Mouse (Mus musculus): Measurements from ENCODE around the gene Rb1. TPM values are rescaled to one million over a fixed set of nuclear protein-coding genes. Genes with fewer than 3 reads are reported as not detected.
A peak's percentile ranks its signal among the peaks of the same experiment; 100 is the strongest.

The Rb1 gene
- polyA plus RNA-seq, 1 experiment from 2014 or later = 15.1 TPM

GRCm38 (mm10) chr14:73217062-73217461 is 108.6 kb downstream of the Rb1 start:
- no peak overlapping the region for H3K9ac ChIP-seq (ENCODE audit: low read depth, low read length)
- 90% methylated on average over 1 of the region's 1 CpGs for WGBS
- no peak for ATAC-seq
- H3K4me2 ChIP-seq (replicated peaks; ENCODE audit: low read depth) = no peak overlapping the region
- TF ChIP-seq CTCF (IDR thresholded peaks at IDR 0.05; ENCODE audit: low read depth) = no peak
- no peaks in the 10 kb centered on the region for H3K9me3 ChIP-seq (ENCODE audit: control insufficient read depth)
- H3K36me3 ChIP-seq (ENCODE audit: control insufficient read depth, insufficient read depth) = peaks cover 15% of the 10 kb centered on the region
- H3K4me3 ChIP-seq (ENCODE audit: low read depth, low read length) = no peak overlapping the region
- H3K4me1 ChIP-seq (replicated peaks; ENCODE audit: control insufficient read depth, insufficient read depth, low read length) = no peaks in the 10 kb centered on the region
- H3K27me3 ChIP-seq (replicated peaks; ENCODE audit: control insufficient read depth, insufficient read depth, low read length) = no peaks in the 10 kb centered on the region
- H3K27ac ChIP-seq (ENCODE audit: low read depth, low read length) = no peak overlapping the region

DNA sequence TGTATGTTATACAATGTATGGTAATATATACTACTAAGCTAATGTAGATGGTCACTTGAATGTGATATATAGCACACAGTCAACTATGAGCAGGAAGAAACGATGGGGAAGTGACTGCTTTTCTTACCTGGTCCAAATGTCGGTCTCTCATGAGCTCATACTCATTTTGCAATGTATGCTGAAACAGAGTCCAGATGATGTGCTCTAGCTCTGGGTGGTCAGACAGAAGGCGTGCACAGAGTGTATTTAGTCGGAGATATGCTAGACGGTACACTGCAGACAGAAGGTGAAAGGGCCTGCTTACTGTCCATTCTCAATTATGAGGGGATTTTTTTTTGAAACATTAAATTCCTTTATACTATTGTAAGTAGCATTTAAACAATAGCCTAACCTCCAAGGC is 114.1 kb downstream of the Rb1 start:
- Histone ChIP-seq H3K36me3 (ENCODE audit: control insufficient read depth, insufficient read depth) (peaks cover 15% of the 10 kb centered on the region), H3K27me3 (replicated peaks; ENCODE audit: control insufficient read depth, insufficient read depth, low read length) (no peaks in the 10 kb centered on the region), H3K4me3 (ENCODE audit: low read depth, low read length) (no peak overlapping the region), H3K4me1 (replicated peaks; ENCODE audit: control insufficient read depth, insufficient read depth, low read length) (no peaks in the 10 kb centered on the region), H3K9ac (ENCODE audit: low read depth, low read length) (no peak overlapping the region), H3K9me3 (ENCODE audit: control insufficient read depth) (no peaks in the 10 kb centered on the region), H3K4me2 (replicated peaks; ENCODE audit: low read depth) (no peak overlapping the region), H3K27ac (ENCODE audit: low read depth, low read length) (no peak overlapping the region)
- TF ChIP-seq CTCF (IDR thresholded peaks at IDR 0.05; ENCODE audit: low read depth) = no peak
- no peak for ATAC-seq
- WGBS = 93% methylated on average over 5 of the region's 5 CpGs

GRCm38 (mm10) chr14:73210196-73210595 is 115.4 kb downstream of the Rb1 start:
- TF ChIP-seq CTCF (IDR thresholded peaks at IDR 0.05; ENCODE audit: low read depth) = no peak

GRCm38 (mm10) chr14:73209262-73209661 is 116.4 kb downstream of the Rb1 start:
- Histone ChIP-seq H3K4me1 (replicated peaks; ENCODE audit: control insufficient read depth, insufficient read depth, low read length) (no peaks in the 10 kb centered on the region), H3K9ac (ENCODE audit: low read depth, low read length) (no peak overlapping the region), H3K27ac (ENCODE audit: low read depth, low read length) (no peak overlapping the region), H3K27me3 (replicated peaks; ENCODE audit: control insufficient read depth, insufficient read depth, low read length) (no peaks in the 10 kb centered on the region), H3K36me3 (ENCODE audit: control insufficient read depth, insufficient read depth) (peaks cover 5% of the 10 kb centered on the region; the same call in 1 of the 2 replicates), H3K4me2 (replicated peaks; ENCODE audit: low read depth) (no peak overlapping the region), H3K4me3 (ENCODE audit: low read depth, low read length) (no peak overlapping the region), H3K9me3 (ENCODE audit: control insufficient read depth) (no peaks in the 10 kb centered on the region)
- no peak for TF ChIP-seq CTCF (IDR thresholded peaks at IDR 0.05; ENCODE audit: low read depth)
- peak; percentile 51; the same call in 1 of the 2 replicates for ATAC-seq

More at GRCm38 (mm10) chr14:73210196-73210595, 115.4 kb downstream of the Rb1 start:
- 83% methylated on average over 8 of the region's 8 CpGs for WGBS
- Histone ChIP-seq H3K4me2 (replicated peaks; ENCODE audit: low read depth) (no peak overlapping the region), H3K9ac (ENCODE audit: low read depth, low read length) (no peak overlapping the region), H3K9me3 (ENCODE audit: control insufficient read depth) (no peaks in the 10 kb centered on the region), H3K27ac (ENCODE audit: low read depth, low read length) (no peak overlapping the region), H3K4me3 (ENCODE audit: low read depth, low read length) (no peak overlapping the region), H3K36me3 (ENCODE audit: control insufficient read depth, insufficient read depth) (peaks cover 6% of the 10 kb centered on the region), H3K4me1 (replicated peaks; ENCODE audit: control insufficient read depth, insufficient read depth, low read length) (no peaks in the 10 kb centered on the region), H3K27me3 (replicated peaks; ENCODE audit: control insufficient read depth, insufficient read depth, low read length) (no peaks in the 10 kb centered on the region)
- ATAC-seq = peak; percentile 53; the same call in 1 of the 2 replicates

DNA sequence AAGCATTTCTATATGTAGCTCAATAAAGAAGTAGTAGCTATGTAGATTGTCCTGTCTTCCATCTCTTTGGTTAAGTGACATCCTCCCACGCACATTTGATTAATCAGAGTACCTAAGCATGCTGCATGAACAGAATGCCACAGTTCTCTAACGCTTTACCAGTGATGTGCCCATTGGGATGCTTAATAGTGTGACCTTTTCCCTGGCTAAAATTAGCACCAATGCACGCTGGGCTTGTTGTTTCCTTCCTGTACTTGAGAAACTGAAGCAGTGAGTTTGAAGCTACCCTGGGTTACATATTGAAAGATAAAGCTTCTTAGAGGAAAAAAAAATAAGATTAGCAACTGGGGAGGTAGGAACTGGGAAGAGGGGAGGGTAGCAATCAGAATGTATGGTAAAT is 121.6 kb downstream of the Rb1 start:
- no peak overlapping the region for H3K9ac ChIP-seq (ENCODE audit: low read depth, low read length)
- peaks cover 4% of the 10 kb centered on the region; the same call in 1 of the 2 replicates for H3K36me3 ChIP-seq (ENCODE audit: control insufficient read depth, insufficient read depth)
- no peaks in the 10 kb centered on the region for H3K27me3 ChIP-seq (replicated peaks; ENCODE audit: control insufficient read depth, insufficient read depth, low read length)
- no peak overlapping the region for H3K4me2 ChIP-seq (replicated peaks; ENCODE audit: low read depth)
- no peak for ATAC-seq
- no peak overlapping the region for H3K27ac ChIP-seq (ENCODE audit: low read depth, low read length)
- no peak for TF ChIP-seq CTCF (IDR thresholded peaks at IDR 0.05; ENCODE audit: low read depth)
- H3K4me3 ChIP-seq (ENCODE audit: low read depth, low read length) = no peak overlapping the region
- H3K9me3 ChIP-seq (ENCODE audit: control insufficient read depth) = no peaks in the 10 kb centered on the region
- H3K4me1 ChIP-seq (replicated peaks; ENCODE audit: control insufficient read depth, insufficient read depth, low read length) = no peaks in the 10 kb centered on the region
- 73% methylated on average over 3 of the region's 3 CpGs for WGBS

GRCm38 (mm10) chr14:73201447-73201846 is 124.2 kb downstream of the Rb1 start:
- H3K9ac ChIP-seq (ENCODE audit: low read depth, low read length) = no peak overlapping the region
- ATAC-seq = no peak
- H3K4me2 ChIP-seq (replicated peaks; ENCODE audit: low read depth) = no peak overlapping the region
- no peak overlapping the region for H3K27ac ChIP-seq (ENCODE audit: low read depth, low read length)
- H3K9me3 ChIP-seq (ENCODE audit: control insufficient read depth) = no peaks in the 10 kb centered on the region
- no peaks in the 10 kb centered on the region for H3K27me3 ChIP-seq (replicated peaks; ENCODE audit: control insufficient read depth, insufficient read depth, low read length)
- peaks cover 11% of the 10 kb centered on the region; the same call in 1 of the 2 replicates for H3K36me3 ChIP-seq (ENCODE audit: control insufficient read depth, insufficient read depth)
- 41% methylated on average over 3 of the region's 3 CpGs for WGBS
- H3K4me1 ChIP-seq (replicated peaks; ENCODE audit: control insufficient read depth, insufficient read depth, low read length) = no peaks in the 10 kb centered on the region
- no peak for TF ChIP-seq CTCF (IDR thresholded peaks at IDR 0.05; ENCODE audit: low read depth)
- no peak overlapping the region for H3K4me3 ChIP-seq (ENCODE audit: low read depth, low read length)

DNA sequence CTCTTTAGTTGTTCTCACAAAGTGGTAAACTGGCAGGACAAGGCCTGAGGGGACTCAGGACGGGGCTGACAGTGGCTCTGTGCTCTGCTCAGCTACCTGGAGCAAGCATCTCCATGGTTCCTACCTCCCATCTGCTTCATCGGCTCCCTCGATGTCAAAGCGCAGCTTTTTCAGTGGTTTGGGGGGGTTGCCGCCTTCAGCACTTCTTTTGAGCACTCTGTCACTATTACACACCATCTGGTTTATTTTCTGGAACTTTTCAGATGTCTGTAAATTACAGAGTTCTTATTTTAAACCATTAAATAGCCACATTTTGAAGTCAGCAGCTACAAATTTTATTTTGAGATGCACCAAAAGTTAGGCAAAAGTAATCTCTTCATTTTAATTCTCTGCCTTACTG is 126.6 kb downstream of the Rb1 start:
- Histone ChIP-seq H3K4me3 (ENCODE audit: low read depth, low read length) (no peak overlapping the region), H3K36me3 (ENCODE audit: control insufficient read depth, insufficient read depth) (peaks cover 6% of the 10 kb centered on the region; the same call in 1 of the 2 replicates), H3K4me2 (replicated peaks; ENCODE audit: low read depth) (no peak overlapping the region), H3K27me3 (replicated peaks; ENCODE audit: control insufficient read depth, insufficient read depth, low read length) (no peaks in the 10 kb centered on the region), H3K27ac (ENCODE audit: low read depth, low read length) (no peak overlapping the region), H3K9me3 (ENCODE audit: control insufficient read depth) (no peaks in the 10 kb centered on the region), H3K9ac (ENCODE audit: low read depth, low read length) (no peak overlapping the region), H3K4me1 (replicated peaks; ENCODE audit: control insufficient read depth, insufficient read depth, low read length) (no peaks in the 10 kb centered on the region)
- no peak for TF ChIP-seq CTCF (IDR thresholded peaks at IDR 0.05; ENCODE audit: low read depth)
- 74% methylated on average over 5 of the region's 5 CpGs for WGBS
- no peak for ATAC-seq
